Mouse (Mus musculus): Measurements from ENCODE around the gene Mkrn2.

- TF ChIP-seq CTCF (IDR thresholded peaks at IDR 0.05; ENCODE audit: extremely low read depth, insufficient read depth, insufficient read length, insufficient replicate concordance), result no peak
- no peak for TF ChIP-seq POLR2A (IDR thresholded peaks at IDR 0.05; ENCODE audit: low read depth, low read length)
Observed at GRCm38 (mm10) chr6:115586321-115586720, 15.4 kb upstream of the Mkrn2 start.

Data from spleen, adult 2 months (tissue).